Mouse (Mus musculus): Measurements from ENCODE around the gene Tmub2.

GRCm38 (mm10) chr11:102330039-102330438 is 45.3 kb downstream of the Tmub2 start:
- no peak for TF ChIP-seq CTCF (IDR thresholded peaks at IDR 0.05; ENCODE audit: low read depth)
- no peak for TF ChIP-seq EP300 (IDR thresholded peaks at IDR 0.05; ENCODE audit: low read depth)
